Mouse (Mus musculus) midbrain, embryonic 11.5 days (tissue): Measurements from ENCODE around the gene Scfd2. TPM values are rescaled to one million over a fixed set of nuclear protein-coding genes. Genes with fewer than 3 reads are reported as not detected.

ENCODE experiments used
- ATAC-seq: fragments of 200-750 bp; cut with Nextera tagmentation; 2 replicates; pipeline ENCODE4 v1.8.0; 2017; ENCODE audit warnings: moderate TSS enrichment, moderate library complexity; ENCODE audit not compliant: low FRiP score
- DNase-seq: peaks from one replicate; pipeline ENCODE4 v3.0.0; 2015; ENCODE audit warnings: low spot score; ENCODE audit errors: missing footprints
- H3K27ac ChIP-seq: fragments of 300-500 bp; sonication (generic); 2 replicates; pipeline ENCODE4 v1.5.1; 2014; ENCODE audit warnings: low read depth, low read length
- H3K27me3 ChIP-seq: fragments of 300-500 bp; sonication (generic); 2 replicates; pipeline ENCODE4 v1.6.1; 2014; ENCODE audit warnings: mild to moderate bottlenecking, low read length, moderate library complexity, mixed read lengths; ENCODE audit not compliant: control insufficient read depth, insufficient read depth
- H3K36me3 ChIP-seq: fragments of 300-500 bp; sonication (generic); 2 replicates; pipeline ENCODE4 v1.6.1; 2014; ENCODE audit warnings: mild to moderate bottlenecking, low read length, moderate library complexity, mixed read lengths; ENCODE audit not compliant: control insufficient read depth, insufficient read depth
- H3K4me1 ChIP-seq: fragments of 300-500 bp; sonication (generic); 2 replicates; pipeline ENCODE4 v1.6.1; 2014; ENCODE audit warnings: low read length; ENCODE audit not compliant: control insufficient read depth, insufficient read depth
- H3K4me2 ChIP-seq: fragments of 300-500 bp; sonication (generic); 2 replicates; pipeline ENCODE4 v1.6.1; 2014; ENCODE audit warnings: mild to moderate bottlenecking, moderate library complexity
- H3K4me3 ChIP-seq: fragments of 300-500 bp; sonication (generic); 2 replicates; pipeline ENCODE4 v1.5.1; 2014; ENCODE audit warnings: low read depth, low read length
- H3K9ac ChIP-seq: fragments of 300-500 bp; sonication (generic); 2 replicates; pipeline ENCODE4 v1.6.1; 2014; ENCODE audit warnings: low read length
- H3K9me3 ChIP-seq: fragments of 300-500 bp; sonication (generic); 2 replicates; pipeline ENCODE4 v1.6.1; 2016; ENCODE audit warnings: low read length; ENCODE audit not compliant: control insufficient read depth
- whole genome bisulfite sequencing: fragments of 180-500 bp; shearing (Covaris S2); extraction: QIAGEN DNeasy Blood & Tissue Kit; methylation state at CpG from one replicate; pipeline ENCODE4 v1.1.7; 2014; 5-methylcytosine and 5-hydroxymethylcytosine counted together
- polyA plus RNA-seq: library from polyadenylated mRNA; unstranded; fragments of >200 nt; fragmentation: Nextera tagmentation; extraction: Ambion mirVana; gene quantifications from 2 replicates; pipeline ENCODE4 v1.2.1, GENCODE M21; 2014

Scfd2 gene
- polyA plus RNA-seq = 12.4 and 15.5 TPM in 2 replicates

GRCm38 (mm10) chr5:74531630-74532280 lies at the start of gene Scfd2:
Gene Scfd2 (minus strand): TSS chr5:74531759.
- H3K9me3 ChIP-seq = no peaks in the 10 kb centered on the region
- peaks cover 19% of the 10 kb centered on the region for H3K4me1 ChIP-seq
- H3K27me3 ChIP-seq = no peaks in the 10 kb centered on the region
- H3K4me3 ChIP-seq = peak within 1 kb of the TSS; percentile 81
- 7% methylated on average over 35 of the region's 35 CpGs for WGBS
- no peaks in the 10 kb centered on the region for H3K36me3 ChIP-seq
- DNase-seq = peak; percentile 100
- H3K9ac ChIP-seq = peak within 1 kb of the TSS; percentile 62
- peak; percentile 85 for ATAC-seq
- H3K27ac ChIP-seq = no peak within 1 kb of the TSS
- H3K4me2 ChIP-seq = peak within 1 kb of the TSS; percentile 99

- Histone ChIP-seq H3K4me3 (no peak overlapping the region), H3K9me3 (no peaks in the 10 kb centered on the region), H3K9ac (no peak overlapping the region), H3K4me1 (no peaks in the 10 kb centered on the region), H3K4me2 (no peak overlapping the region), H3K27ac (no peak overlapping the region), H3K36me3 (peaks cover 5% of the 10 kb centered on the region), H3K27me3 (no peaks in the 10 kb centered on the region)
- WGBS = 92% methylated on average over 6 of the region's 6 CpGs
- ATAC-seq (no peak), DNase-seq (no peak)
These were observed 40.2 kb upstream of the Scfd2 start for GRCm38 (mm10) chr5:74571767-74572166.

- H3K4me1 ChIP-seq = no peaks in the 10 kb centered on the region
- H3K36me3 ChIP-seq = peaks cover 6% of the 10 kb centered on the region; the same call in 1 of the 2 replicates
These were observed 29.6 kb upstream of the Scfd2 start for GRCm38 (mm10) chr5:74561151-74561550.

GRCm38 (mm10) chr5:74549566-74549965 lies 18.0 kb upstream of the Scfd2 start:
- Histone ChIP-seq H3K4me3 (no peak overlapping the region), H3K36me3 (peaks cover 7% of the 10 kb centered on the region), H3K27me3 (no peaks in the 10 kb centered on the region), H3K9me3 (no peaks in the 10 kb centered on the region), H3K4me1 (no peaks in the 10 kb centered on the region), H3K9ac (no peak overlapping the region), H3K27ac (no peak overlapping the region), H3K4me2 (no peak overlapping the region)
- WGBS = 88% methylated on average over 8 of the region's 8 CpGs
- DNase-seq = no peak
- ATAC-seq = no peak

More at GRCm38 (mm10) chr5:74561151-74561550, 29.6 kb upstream of the Scfd2 start:
- 98% methylated on average over 1 of the region's 1 CpGs for WGBS
- H3K27me3 ChIP-seq = no peaks in the 10 kb centered on the region
- H3K4me3 ChIP-seq = no peak overlapping the region
- no peaks in the 10 kb centered on the region for H3K9me3 ChIP-seq
- no peak overlapping the region for H3K4me2 ChIP-seq
- ATAC-seq (no peak), DNase-seq (no peak)
- no peak overlapping the region for H3K27ac ChIP-seq
- H3K9ac ChIP-seq = no peak overlapping the region

GRCm38 (mm10) chr5:74545606-74546005 lies 14.0 kb upstream of the Scfd2 start:
- Histone ChIP-seq H3K27me3 (no peaks in the 10 kb centered on the region), H3K4me3 (no peak overlapping the region), H3K27ac (no peak overlapping the region), H3K9ac (no peak overlapping the region), H3K4me2 (no peak overlapping the region), H3K36me3 (peaks cover 7% of the 10 kb centered on the region), H3K4me1 (no peaks in the 10 kb centered on the region), H3K9me3 (no peaks in the 10 kb centered on the region)
- DNase-seq (no peak), ATAC-seq (no peak)
- 90% methylated on average over 4 of the region's 4 CpGs for WGBS

GRCm38 (mm10) chr5:74536180-74536947 lies 4.8 kb upstream of the Scfd2 start:
- Histone ChIP-seq H3K4me3 (peak overlapping the region; percentile 76), H3K9me3 (no peaks in the 10 kb centered on the region), H3K4me1 (peaks cover 12% of the 10 kb centered on the region), H3K9ac (peak overlapping the region; percentile 86), H3K4me2 (peak overlapping the region; percentile 74), H3K27me3 (no peaks in the 10 kb centered on the region), H3K27ac (peak overlapping the region; percentile 89; the same call in 1 of the 2 replicates), H3K36me3 (no peaks in the 10 kb centered on the region)
- WGBS = 50% methylated on average over 12 of the region's 12 CpGs
- ATAC-seq (no peak), DNase-seq (no peak)

- peak within 1 kb of the TSS; percentile 76 for H3K4me3 ChIP-seq
- ATAC-seq (peak; percentile 89), DNase-seq (peak; percentile 99)
- H3K27me3 ChIP-seq = no peaks in the 10 kb centered on the region
- H3K4me1 ChIP-seq = peaks cover 19% of the 10 kb centered on the region
- H3K9me3 ChIP-seq = no peaks in the 10 kb centered on the region
- under 1% methylated on average over 65 of the region's 73 CpGs for WGBS
- H3K4me2 ChIP-seq = peak within 1 kb of the TSS; percentile 74
- H3K9ac ChIP-seq = peak within 1 kb of the TSS; percentile 86
- no peaks in the 10 kb centered on the region for H3K36me3 ChIP-seq
- peak within 1 kb of the TSS; percentile 89 for H3K27ac ChIP-seq
These were observed 3.9 kb upstream of the Scfd2 start, which contains the start of gene Fip1l1 for GRCm38 (mm10) chr5:74535240-74536021. Gene Fip1l1 (plus strand): TSS chr5:74535449.

- Histone ChIP-seq H3K4me1 (peaks cover 15% of the 10 kb centered on the region), H3K9ac (peak overlapping the region; percentile 62), H3K36me3 (no peaks in the 10 kb centered on the region), H3K27ac (no peak overlapping the region), H3K4me2 (peak overlapping the region; percentile 99), H3K9me3 (no peaks in the 10 kb centered on the region), H3K27me3 (no peaks in the 10 kb centered on the region), H3K4me3 (peak overlapping the region; percentile 81)
- ATAC-seq (no peak), DNase-seq (no peak)
- WGBS = 27% methylated on average over 16 of the region's 16 CpGs
These were observed 774 bp downstream of the Scfd2 start for GRCm38 (mm10) chr5:74530785-74531184.
